Comparison of ENCODE assay signal across 8 mouse cellular contexts in genomic region chr2:156392461-156393154, GRCm38 (mm10). TPM values are rescaled to one million over a fixed set of nuclear protein-coding genes. Genes with fewer than 3 reads are reported as not detected.
DNase-seq lines count a peak whose midpoint lies in the region; ATAC-seq and TF ChIP-seq lines count a peak whose summit lies in the region.
"Not testable (repeated sequence)": the region's sequence is repeated elsewhere in the genome, so short reads cannot be mapped to it uniquely, and the experiment has no call there.

No protein-coding gene starts in this region.

- H3K4me3 ChIP-seq in ES-Bruce4 (ENCODE audit: low read depth, low read length) = not testable (repeated sequence)
- peak overlapping the region; percentile 39 for H3K4me3 ChIP-seq in forebrain, embryonic 15.5 days
- H3K4me3 ChIP-seq in lung, embryonic 16.5 days (ENCODE audit: low read length) = peak overlapping the region; percentile 46
- peak overlapping the region; percentile 25 for H3K4me3 ChIP-seq in thymus, adult 2 months (ENCODE audit: control insufficient read depth, insufficient read depth, low read length)

- H3K4me2 ChIP-seq in forebrain, embryonic 15.5 days (replicated peaks) = peak overlapping the region; percentile 39
- peak overlapping the region; percentile 39 for H3K4me2 ChIP-seq in lung, embryonic 16.5 days (ENCODE audit: low read depth, low read length)

- not testable (repeated sequence) for H3K9me3 ChIP-seq in ES-Bruce4 (replicated peaks; ENCODE audit: control insufficient read depth, insufficient read depth, low read length, poor library complexity, severe bottlenecking); forebrain, embryonic 15.5 days; lung, embryonic 16.5 days (ENCODE audit: control insufficient read depth, low read length)

- peak; percentile 93 for ATAC-seq in forebrain, embryonic 15.5 days (replicated peaks)
- ATAC-seq in lung, embryonic 16.5 days (ENCODE audit: low read depth) = peak; percentile 93

- H3K27me3 ChIP-seq in ES-Bruce4 (ENCODE audit: control insufficient read depth, insufficient read depth, low read length, poor library complexity, severe bottlenecking); forebrain, embryonic 15.5 days; lung, embryonic 16.5 days (ENCODE audit: control insufficient read depth, insufficient read depth, low read depth, low read length); thymus, adult 2 months (ENCODE audit: control insufficient read depth, insufficient read depth, low read length): not testable (repeated sequence)

- TF ChIP-seq CTCF in ES-Bruce4 (IDR thresholded peaks at IDR 0.05; ENCODE audit: low read depth, low read length); thymus, adult 2 months (IDR thresholded peaks at IDR 0.05; ENCODE audit: borderline replicate concordance, control insufficient read depth, extremely low read depth, insufficient read depth, low read length, poor library complexity): not testable (repeated sequence)

- H3K27ac ChIP-seq in ES-Bruce4 (ENCODE audit: insufficient read depth, low read length); lung, embryonic 16.5 days (ENCODE audit: low read length); thymus, adult 2 months (ENCODE audit: control insufficient read depth, insufficient read depth, low read length): not testable (repeated sequence)
- H3K27ac ChIP-seq in forebrain, embryonic 15.5 days (replicated peaks) = peak overlapping the region; percentile 48

- 0 out of 2 replicates have a peak, but pooled peaks have one; percentile 39 for TF ChIP-seq EP300 in ES-Bruce4 (IDR thresholded peaks at IDR 0.05; ENCODE audit: insufficient read depth, low read depth, low read length)

- peak; percentile 67 for DNase-seq in cerebellum, adult 11 months
- peak; percentile 84 for DNase-seq in heart, postnatal 4 days
- peak; percentile 48 to 69 for DNase-seq in layer of hippocampus, adult 8-10 months (ENCODE audit: low spot score in 2 of 2)
- peak; percentile 60 for DNase-seq in ovary, adult 18-20 months (ENCODE audit: low spot score)
- DNase-seq in thymus, adult 2 months = peak; percentile 68

- not testable (repeated sequence) for H3K36me3 ChIP-seq in ES-Bruce4 (ENCODE audit: control insufficient read depth, insufficient read depth, low read length, poor library complexity, severe bottlenecking); forebrain, embryonic 15.5 days; lung, embryonic 16.5 days (ENCODE audit: control insufficient read depth, insufficient read depth, low read length); thymus, adult 2 months (ENCODE audit: control insufficient read depth, insufficient read depth, low read length)

- not testable (repeated sequence) for H3K4me1 ChIP-seq in ES-Bruce4 (ENCODE audit: control insufficient read depth, insufficient read depth, low read length); forebrain, embryonic 15.5 days; lung, embryonic 16.5 days (replicated peaks; ENCODE audit: control insufficient read depth, insufficient read depth, low read length); thymus, adult 2 months (replicated peaks; ENCODE audit: control insufficient read depth, insufficient read depth, low read length)

- not testable (repeated sequence) for TF ChIP-seq POLR2A in ES-Bruce4 (IDR thresholded peaks at IDR 0.05; ENCODE audit: insufficient read depth, low read length); thymus, adult 2 months (IDR thresholded peaks at IDR 0.05; ENCODE audit: control insufficient read depth, extremely low read depth, insufficient read depth, low read length, poor library complexity)

- H3K9ac ChIP-seq in ES-Bruce4 (ENCODE audit: low read depth, poor library complexity, severe bottlenecking) = not testable (repeated sequence)
- peak overlapping the region; percentile 36; the same call in 1 of the 2 replicates for H3K9ac ChIP-seq in forebrain, embryonic 15.5 days (replicated peaks)
- H3K9ac ChIP-seq in lung, embryonic 16.5 days (ENCODE audit: low read length) = peak overlapping the region; percentile 55; the same call in 1 of the 2 replicates

- WGBS in forebrain, embryonic 15.5 days = no CpG with 5 or more reads among the region's 63 CpGs
- WGBS in lung, embryonic 16.5 days = 0% methylated on average over 4 of the region's 63 CpGs
- WGBS in thymus, adult 2 months = 0% methylated on average over 5 of the region's 63 CpGs

RNA-seq across cellular contexts. Expression of gene Epb41l1, which starts 28.1 kb away (rescaled TPM):
- 21.4 and 23.6 TPM in 2 replicates for polyA plus RNA-seq in ES-Bruce4 (2011; ENCODE audit: insufficient read depth, insufficient read length, low read depth, missing spikeins)
- polyA plus RNA-seq in forebrain, embryonic 15.5 days (2015; fragmentation: Nextera tagmentation; extraction: Ambion mirVana) = 11.2 and 11.4 TPM in 2 replicates
- total RNA-seq in heart, postnatal 4 days (2021) = 10 to 100 TPM; 20.5 TPM
- 100 to 1,000 TPM; 322 to 352 (median 336) TPM for total RNA-seq in layer of hippocampus, adult 8-10 months (2022)
- polyA plus RNA-seq in lung, embryonic 16.5 days (2015; fragmentation: Nextera tagmentation; extraction: Ambion mirVana) = 2.1 and 2.2 TPM in 2 replicates
- 3.7 and 4.9 TPM in 2 replicates for polyA plus RNA-seq in thymus, adult 2 months (2012; rRNA removed)
